Mouse (Mus musculus) gastrocnemius, adult 2 months (tissue): Measurements from ENCODE around the gene Ccdc154. TPM values are rescaled to one million over a fixed set of nuclear protein-coding genes. Genes with fewer than 3 reads are reported as not detected.
"Not testable (repeated sequence)": the region's sequence is repeated elsewhere in the genome, so short reads cannot be mapped to it uniquely, and the experiment has no call there.

Source experiments
- DNase-seq: peaks from one replicate; pipeline ENCODE4 v3.0.0; 2022
- H3K27ac ChIP-seq: fragments of 200-600 bp; 2 replicates; pipeline ENCODE4 v1.8.1; 2022; ENCODE audit warnings: mild to moderate bottlenecking
- H3K4me3 ChIP-seq: fragments of 200-600 bp; 2 replicates; pipeline ENCODE4 v1.8.1; 2022; ENCODE audit warnings: mild to moderate bottlenecking, moderate library complexity
- CTCF ChIP-seq: fragments of 200-600 bp; IDR thresholded peaks from 2 replicates; pipeline ENCODE4 v1.8.1; 2022; ENCODE audit warnings: antibody characterized with exemption, mild to moderate bottlenecking, moderate library complexity
- intact Hi-C: fragments of 180-260 bp; cut with DNase I; formaldehyde crosslinking; loops from one replicate; pipeline ENCODE4 v1.15.1; 2025
- long read RNA-seq, 2 experiments: library from polyadenylated mRNA; stranded (forward); transcript quantifications; one replicate each; pipeline ENCODE4 v2.0.0; 2021
- total RNA-seq, 2 experiments: library from RNA; stranded (reverse); gene quantifications; 2 replicates each; pipeline ENCODE4 v1.2.3; 2021

Ccdc154 gene
- not detected for total RNA-seq
- long read RNA-seq, experiment 1 = 0 reads
- long read RNA-seq, experiment 2 = 0 reads

GRCm38 (mm10) chr17:25162161-25162560 is at the start of gene Ccdc154:
Gene Ccdc154, plus strand, starts transcription at chr17:25162461.
- no peak for DNase-seq
- no peak for TF ChIP-seq CTCF
- intact Hi-C loops = no loop called here
- no peak within 1 kb of the TSS for H3K27ac ChIP-seq
- no peak within 1 kb of the TSS for H3K4me3 ChIP-seq

GRCm38 (mm10) chr17:25114908-25115645 is 47.2 kb upstream of the Ccdc154 start:
- Histone ChIP-seq H3K27ac (peak overlapping the region; percentile 95), H3K4me3 (peak overlapping the region; percentile 78)
- intact Hi-C loops = loop anchor here (5.0 kb wide), 2 partner anchors 67 to 157 kb away; partner anchors contain the start of genes BC003965 and Ube2i
- no peak for TF ChIP-seq CTCF
- no peak for DNase-seq

- no peak for TF ChIP-seq CTCF
- peak within 1 kb of the TSS; percentile 78 for H3K4me3 ChIP-seq
- H3K27ac ChIP-seq = peak within 1 kb of the TSS; percentile 95
- intact Hi-C loops = loop anchor here (5.0 kb wide), 2 partner anchors 66 to 156 kb away; partner anchors contain the start of genes BC003965 and Ube2i
- DNase-seq = peak; percentile 97
Measured at GRCm38 (mm10) chr17:25115664-25116432, 46.4 kb upstream of the Ccdc154 start, which contains the start of gene Telo2. Gene Telo2, minus strand, starts transcription at chr17:25115967.

- intact Hi-C loops = loop anchor here (5.0 kb wide), 2 partner anchors 65 to 155 kb away; partner anchors contain the start of genes BC003965 and Ube2i
- no peak for DNase-seq
- TF ChIP-seq CTCF = peak; percentile 65
- H3K4me3 ChIP-seq = no peak overlapping the region
- H3K27ac ChIP-seq = peak overlapping the region; percentile 25
Measured at GRCm38 (mm10) chr17:25117263-25117662, 45.0 kb upstream of the Ccdc154 start.

GRCm38 (mm10) chr17:25120406-25120805 is 41.9 kb upstream of the Ccdc154 start, which contains the start of gene Ptx4:
Gene Ptx4, plus strand, starts transcription at chr17:25120760.
- Histone ChIP-seq H3K4me3 (peak within 1 kb of the TSS; percentile 43), H3K27ac (peak within 1 kb of the TSS; percentile 66)
- DNase-seq = no peak
- intact Hi-C loops = no loop called here
- no peak for TF ChIP-seq CTCF

- intact Hi-C loops = no loop called here
- no peak overlapping the region for H3K27ac ChIP-seq
- no peak for DNase-seq
- TF ChIP-seq CTCF = peak; percentile 44
- no peak overlapping the region for H3K4me3 ChIP-seq
Measured at GRCm38 (mm10) chr17:25123979-25124378, 38.3 kb upstream of the Ccdc154 start.

- DNase-seq, H3K27ac ChIP-seq, H3K4me3 ChIP-seq, intact Hi-C loops: not testable (repeated sequence)
Measured at GRCm38 (mm10) chr17:25125442-25126060, 36.7 kb upstream of the Ccdc154 start.

- TF ChIP-seq CTCF = no peak
- no peak for DNase-seq
- Histone ChIP-seq H3K4me3 (no peak overlapping the region), H3K27ac (no peak overlapping the region)
- intact Hi-C loops = no loop called here
Measured at GRCm38 (mm10) chr17:25127079-25127478, 35.2 kb upstream of the Ccdc154 start.

- H3K4me3 ChIP-seq = no peak overlapping the region
- DNase-seq = no peak
- intact Hi-C loops = no loop called here
- H3K27ac ChIP-seq = no peak overlapping the region
- no peak for TF ChIP-seq CTCF
Measured at GRCm38 (mm10) chr17:25127681-25128080, 34.6 kb upstream of the Ccdc154 start.

GRCm38 (mm10) chr17:25130060-25130459 is 32.2 kb upstream of the Ccdc154 start:
- H3K27ac ChIP-seq = no peak overlapping the region
- no peak overlapping the region for H3K4me3 ChIP-seq
- no peak for DNase-seq
- intact Hi-C loops = no loop called here
- TF ChIP-seq CTCF = peak; percentile 26; the same call in 1 of the 2 replicates

GRCm38 (mm10) chr17:25133275-25133698 is 29.0 kb upstream of the Ccdc154 start, which contains the start of gene Clcn7:
Gene Clcn7, plus strand, starts transcription at chr17:25133391.
- H3K27ac ChIP-seq = peak within 1 kb of the TSS; percentile 91
- peak within 1 kb of the TSS; percentile 99 for H3K4me3 ChIP-seq
- DNase-seq = peak; percentile 96
- intact Hi-C loops = loop anchor here (2.0 kb wide), 1 partner anchor 52 kb away; the partner anchor contains the start of gene BC003965
- TF ChIP-seq CTCF = no peak

GRCm38 (mm10) chr17:25135622-25136021 is 26.6 kb upstream of the Ccdc154 start:
- intact Hi-C loops = no loop called here
- no peak overlapping the region for H3K27ac ChIP-seq
- no peak for TF ChIP-seq CTCF
- DNase-seq = no peak
- H3K4me3 ChIP-seq = no peak overlapping the region
